Mouse (Mus musculus) bone marrow macrophage, adult 2 months (primary cell): Measurements from ENCODE around the gene Slc10a4.

Experiments
- CTCF ChIP-seq: IDR thresholded peaks from 2 replicates; pipeline ENCODE4 v1.5.1; 2012; ENCODE audit warnings: low read depth, mild to moderate bottlenecking, low read length, moderate library complexity
- POLR2A ChIP-seq: IDR thresholded peaks from 2 replicates; pipeline ENCODE4 v1.6.1; 2012; ENCODE audit warnings: mild to moderate bottlenecking, low read depth, low read length, borderline replicate concordance

DNA sequence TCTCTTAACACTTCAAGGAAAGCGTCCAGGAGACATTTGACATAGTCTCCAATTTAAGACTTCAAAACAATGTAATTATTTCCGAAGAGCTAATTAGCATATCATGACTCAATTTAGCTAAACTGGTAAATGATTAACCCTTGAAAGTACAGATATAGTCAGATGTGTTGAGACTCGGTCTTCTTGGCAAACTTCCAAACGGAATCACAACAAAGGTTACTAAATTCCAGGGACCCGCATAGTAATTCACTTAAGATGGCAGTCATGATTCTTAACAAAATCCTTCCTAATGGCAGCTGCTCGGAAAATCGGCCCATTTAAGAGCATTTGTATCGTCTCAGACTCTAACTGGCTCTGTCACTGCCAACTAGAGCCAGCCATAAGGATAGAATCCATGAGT lies 16.9 kb upstream of the Slc10a4 start:
- TF ChIP-seq POLR2A, result no peak
- TF ChIP-seq CTCF, result no peak
